Mouse (Mus musculus): ENCODE data around the gene Pex12. TPM values are rescaled to one million over a fixed set of nuclear protein-coding genes. Genes with fewer than 3 reads are reported as not detected.
A peak's percentile ranks its signal among the peaks of the same experiment; 100 is the strongest.
"Not testable (repeated sequence)": the region's sequence is repeated elsewhere in the genome, so short reads cannot be mapped to it uniquely, and the experiment has no call there.

Gene Pex12
- polyA plus RNA-seq (2016; fragmentation: Nextera tagmentation; extraction: Ambion mirVana): 19.7 and 20.1 TPM in 2 replicates

- Histone ChIP-seq H3K4me3 (peak within 1 kb of the TSS; percentile 75), H3K9me3 (no peaks in the 10 kb centered on the region), H3K4me2 (replicated peaks) (peak within 1 kb of the TSS; percentile 69), H3K4me1 (peaks cover 24% of the 10 kb centered on the region), H3K9ac (replicated peaks) (peak within 1 kb of the TSS; percentile 92), H3K27ac (replicated peaks) (peak within 1 kb of the TSS; percentile 93), H3K27me3 (no peaks in the 10 kb centered on the region), H3K36me3 (no peaks in the 10 kb centered on the region)
- WGBS: under 1% methylated on average over 51 of the region's 51 CpGs
- ATAC-seq (ENCODE audit: low FRiP score, low read depth): peak; percentile 77
These were observed at the start of gene Pex12 for GRCm38 (mm10) chr11:83302526-83303251. Gene Pex12, minus strand, starts transcription at chr11:83302586.

DNA sequence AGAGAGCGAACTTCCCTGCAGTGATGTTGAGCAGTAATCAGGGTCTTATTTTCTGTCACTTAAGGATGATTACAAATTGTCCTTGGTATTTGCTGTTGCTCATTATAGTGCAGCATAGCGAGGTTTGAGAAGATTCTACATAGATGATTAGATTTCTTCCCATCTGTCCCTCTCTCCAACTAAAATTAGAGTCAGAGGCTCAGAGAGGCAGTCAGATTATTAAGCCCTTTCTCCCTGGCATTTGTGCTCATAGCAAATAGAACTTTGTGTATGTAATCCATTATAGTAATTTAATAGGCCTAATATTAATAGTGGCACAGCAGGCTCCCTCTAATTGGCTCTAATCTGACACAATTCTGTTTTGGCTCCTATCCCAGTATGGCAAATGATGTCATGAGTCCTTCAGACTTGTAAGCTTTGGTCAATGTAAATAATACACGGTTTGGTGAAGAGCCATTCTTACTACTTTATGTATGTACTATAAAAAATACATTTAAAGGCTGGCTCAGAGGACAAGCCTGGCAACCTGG lies 39.4 kb upstream of the Pex12 start:
- Histone ChIP-seq H3K27ac (replicated peaks) (no peak overlapping the region), H3K27me3 (no peaks in the 10 kb centered on the region), H3K9me3 (no peaks in the 10 kb centered on the region), H3K4me1 (no peaks in the 10 kb centered on the region), H3K4me2 (replicated peaks) (no peak overlapping the region), H3K36me3 (peaks cover 68% of the 10 kb centered on the region), H3K4me3 (no peak overlapping the region), H3K9ac (replicated peaks) (no peak overlapping the region)
- 93% methylated on average over 3 of the region's 3 CpGs for WGBS
- no peak for ATAC-seq (ENCODE audit: low FRiP score, low read depth)

DNA sequence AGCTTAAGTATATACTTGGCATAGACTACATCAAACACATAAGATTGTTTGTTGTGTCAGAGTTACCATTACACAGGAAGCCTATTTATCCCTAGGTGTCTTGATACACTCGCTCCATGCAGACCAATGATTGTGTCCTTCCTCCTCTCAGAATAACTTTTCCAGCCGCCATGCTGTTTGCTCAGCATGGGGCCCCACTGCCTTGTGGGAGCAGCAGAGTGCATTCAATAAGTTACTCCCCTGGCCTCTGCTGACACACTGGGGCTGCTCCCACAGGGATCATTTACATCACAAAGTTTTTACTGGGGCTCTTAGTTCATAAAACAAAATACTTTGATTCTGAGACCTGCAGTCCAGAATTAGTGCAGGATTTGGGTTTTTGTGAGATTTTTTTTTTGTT lies 37.3 kb upstream of the Pex12 start:
- no peak for ATAC-seq (ENCODE audit: low FRiP score, low read depth)
- WGBS: 20% methylated on average over 2 of the region's 2 CpGs
- H3K36me3 ChIP-seq: peaks cover 78% of the 10 kb centered on the region
- H3K4me2 ChIP-seq (replicated peaks): no peak overlapping the region
- H3K4me3 ChIP-seq: no peak overlapping the region
- no peak overlapping the region for H3K27ac ChIP-seq (replicated peaks)
- no peaks in the 10 kb centered on the region for H3K4me1 ChIP-seq
- H3K9ac ChIP-seq (replicated peaks): no peak overlapping the region
- H3K27me3 ChIP-seq: no peaks in the 10 kb centered on the region
- no peaks in the 10 kb centered on the region for H3K9me3 ChIP-seq

GRCm38 (mm10) chr11:83335826-83336225 lies 33.4 kb upstream of the Pex12 start:
- Histone ChIP-seq H3K9me3 (no peaks in the 10 kb centered on the region), H3K4me3 (no peak overlapping the region), H3K9ac (replicated peaks) (no peak overlapping the region), H3K27ac (replicated peaks) (no peak overlapping the region), H3K36me3 (peaks cover 66% of the 10 kb centered on the region), H3K27me3 (no peaks in the 10 kb centered on the region), H3K4me2 (replicated peaks) (no peak overlapping the region), H3K4me1 (no peaks in the 10 kb centered on the region)
- no peak for ATAC-seq (ENCODE audit: low FRiP score, low read depth)
- WGBS: 88% methylated on average over 7 of the region's 7 CpGs

GRCm38 (mm10) chr11:83327427-83327826 lies 25.0 kb upstream of the Pex12 start:
- Histone ChIP-seq H3K27ac (replicated peaks) (no peak overlapping the region), H3K4me3 (no peak overlapping the region), H3K4me2 (replicated peaks) (no peak overlapping the region), H3K4me1 (no peaks in the 10 kb centered on the region), H3K36me3 (peaks cover 63% of the 10 kb centered on the region), H3K9me3 (no peaks in the 10 kb centered on the region), H3K9ac (replicated peaks) (no peak overlapping the region), H3K27me3 (no peaks in the 10 kb centered on the region)
- 59% methylated on average over 3 of the region's 3 CpGs for whole genome bisulfite sequencing
- ATAC-seq (ENCODE audit: low FRiP score, low read depth): no peak

- not testable (repeated sequence) for H3K4me1 ChIP-seq; H3K27ac ChIP-seq (replicated peaks); H3K4me2 ChIP-seq (replicated peaks); H3K9ac ChIP-seq (replicated peaks); ATAC-seq (ENCODE audit: low FRiP score, low read depth); H3K4me3 ChIP-seq; H3K27me3 ChIP-seq; H3K9me3 ChIP-seq
- H3K36me3 ChIP-seq: peaks cover 70% of the 10 kb centered on the region
- 83% methylated on average over 3 of the region's 3 CpGs for WGBS
These were observed 24.3 kb upstream of the Pex12 start for GRCm38 (mm10) chr11:83326692-83327091.

DNA sequence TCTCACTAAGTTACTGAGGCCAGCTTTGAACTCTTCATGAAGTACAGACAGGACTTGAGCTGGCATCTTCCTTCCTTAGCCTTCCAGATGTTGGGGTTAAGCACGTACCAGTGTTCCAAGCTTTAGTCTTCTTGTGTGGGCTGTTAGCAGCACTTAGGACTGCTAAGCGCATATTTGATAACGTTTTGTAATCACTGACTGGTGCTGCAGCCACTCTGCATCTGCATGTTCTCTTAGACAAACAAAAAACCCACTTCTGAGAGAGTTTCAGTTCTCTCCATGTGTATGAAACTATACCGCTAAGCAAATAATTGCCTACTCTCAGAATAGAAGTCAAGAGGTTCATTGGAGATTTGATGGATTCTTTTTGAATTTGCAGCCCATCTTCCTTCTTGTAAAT lies 16.7 kb upstream of the Pex12 start:
- ATAC-seq (ENCODE audit: low FRiP score, low read depth): no peak
- H3K4me3 ChIP-seq: no peak overlapping the region
- no peak overlapping the region for H3K27ac ChIP-seq (replicated peaks)
- peaks cover 72% of the 10 kb centered on the region for H3K36me3 ChIP-seq
- 87% methylated on average over 4 of the region's 4 CpGs for WGBS
- no peak overlapping the region for H3K9ac ChIP-seq (replicated peaks)
- H3K4me2 ChIP-seq (replicated peaks): no peak overlapping the region
- no peaks in the 10 kb centered on the region for H3K4me1 ChIP-seq
- no peaks in the 10 kb centered on the region for H3K9me3 ChIP-seq
- no peaks in the 10 kb centered on the region for H3K27me3 ChIP-seq

GRCm38 (mm10) chr11:83312471-83312870 lies 10.1 kb upstream of the Pex12 start:
- no peak for ATAC-seq (ENCODE audit: low FRiP score, low read depth)
- Histone ChIP-seq H3K27me3 (no peaks in the 10 kb centered on the region), H3K36me3 (peaks cover 51% of the 10 kb centered on the region), H3K9ac (replicated peaks) (no peak overlapping the region), H3K9me3 (no peaks in the 10 kb centered on the region), H3K4me3 (no peak overlapping the region), H3K4me1 (no peaks in the 10 kb centered on the region), H3K27ac (replicated peaks) (no peak overlapping the region), H3K4me2 (replicated peaks) (no peak overlapping the region)
- 76% methylated on average over 5 of the region's 5 CpGs for WGBS

GRCm38 (mm10) chr11:83306700-83307253 lies 4.4 kb upstream of the Pex12 start:
- Histone ChIP-seq H3K4me2 (replicated peaks) (no peak overlapping the region), H3K27me3 (no peaks in the 10 kb centered on the region), H3K27ac (replicated peaks) (no peak overlapping the region), H3K4me3 (no peak overlapping the region), H3K4me1 (peaks cover 18% of the 10 kb centered on the region), H3K9ac (replicated peaks) (no peak overlapping the region), H3K9me3 (no peaks in the 10 kb centered on the region), H3K36me3 (peaks cover 15% of the 10 kb centered on the region)
- WGBS: 80% methylated on average over 4 of the region's 4 CpGs
- ATAC-seq (ENCODE audit: low FRiP score, low read depth): no peak

- Histone ChIP-seq H3K4me2 (replicated peaks) (peak overlapping the region; percentile 69; the same call in 1 of the 2 replicates), H3K9ac (replicated peaks) (no peak overlapping the region), H3K4me1 (peaks cover 18% of the 10 kb centered on the region), H3K4me3 (no peak overlapping the region), H3K9me3 (no peaks in the 10 kb centered on the region), H3K27ac (replicated peaks) (no peak overlapping the region), H3K36me3 (peaks cover 13% of the 10 kb centered on the region), H3K27me3 (no peaks in the 10 kb centered on the region)
- 93% methylated on average over 2 of the region's 2 CpGs for WGBS
- ATAC-seq (ENCODE audit: low FRiP score, low read depth): no peak
These were observed 2.1 kb upstream of the Pex12 start for GRCm38 (mm10) chr11:83304485-83304884.

GRCm38 (mm10) chr11:83303751-83304150 lies 1.4 kb upstream of the Pex12 start:
- Histone ChIP-seq H3K4me1 (peaks cover 18% of the 10 kb centered on the region), H3K9ac (replicated peaks) (peak overlapping the region; percentile 92), H3K4me2 (replicated peaks) (peak overlapping the region; percentile 69), H3K27me3 (no peaks in the 10 kb centered on the region), H3K4me3 (peak overlapping the region; percentile 75), H3K9me3 (no peaks in the 10 kb centered on the region), H3K36me3 (peaks cover 8% of the 10 kb centered on the region), H3K27ac (replicated peaks) (no peak overlapping the region)
- no peak for ATAC-seq (ENCODE audit: low FRiP score, low read depth)
- 70% methylated on average over 5 of the region's 5 CpGs for WGBS

GRCm38 (mm10) chr11:83302124-83302523 lies 262 bp downstream of the Pex12 start:
- H3K4me1 ChIP-seq: peaks cover 29% of the 10 kb centered on the region

More at GRCm38 (mm10) chr11:83302124-83302523, 262 bp downstream of the Pex12 start:
- no peak for ATAC-seq (ENCODE audit: low FRiP score, low read depth)
- Histone ChIP-seq H3K27me3 (no peaks in the 10 kb centered on the region), H3K36me3 (no peaks in the 10 kb centered on the region), H3K4me2 (replicated peaks) (peak overlapping the region; percentile 69), H3K9me3 (no peaks in the 10 kb centered on the region), H3K27ac (replicated peaks) (peak overlapping the region; percentile 93), H3K4me3 (peak overlapping the region; percentile 75), H3K9ac (replicated peaks) (0 out of 2 replicates have a peak overlapping the region, but pooled peaks have one; percentile 24)
- 4% methylated on average over 10 of the region's 10 CpGs for WGBS

All from midbrain, embryonic 12.5 days (tissue).